Mouse (Mus musculus) cortical plate, adult 2 months (tissue): ENCODE measurements around the gene Dmpk. TPM values are rescaled to one million over a fixed set of nuclear protein-coding genes. Genes with fewer than 3 reads are reported as not detected.
A peak's percentile ranks its signal among the peaks of the same experiment; 100 is the strongest.

ENCODE experiments used
- H3K27ac ChIP-seq: fragments of 200-500 bp; 2 replicates; pipeline ENCODE4 v1.5.1; 2012; ENCODE audit warnings: low read length, control low read depth, inconsistent platforms; ENCODE audit not compliant: insufficient read depth
- H3K4me1 ChIP-seq: fragments of 200-500 bp; 2 replicates; pipeline ENCODE4 v1.6.1; 2011; ENCODE audit warnings: low read length; ENCODE audit not compliant: control insufficient read depth, insufficient read depth
- H3K4me3 ChIP-seq: fragments of 200-500 bp; 2 replicates; pipeline ENCODE4 v1.5.1; 2011; ENCODE audit warnings: mild to moderate bottlenecking, low read length, control low read depth; ENCODE audit not compliant: insufficient read depth
- CTCF ChIP-seq: fragments of 200-500 bp; IDR thresholded peaks from 2 replicates; pipeline ENCODE4 v1.5.1; 2011; ENCODE audit warnings: mild to moderate bottlenecking, control low read depth, low read length; ENCODE audit not compliant: insufficient read depth; ENCODE audit errors: extremely low read depth
- POLR2A ChIP-seq: fragments of 200-500 bp; IDR thresholded peaks from 2 replicates; pipeline ENCODE4 v1.6.1; 2011; ENCODE audit warnings: mild to moderate bottlenecking, low read length, control low read depth; ENCODE audit not compliant: insufficient read depth; ENCODE audit errors: extremely low read depth
- polyA plus RNA-seq: library from polyadenylated mRNA; depleted of rRNA; stranded (reverse); fragments of >200 nt; gene quantifications from 2 replicates; pipeline ENCODE4 v1.2.3, GENCODE M21; 2012

The Dmpk gene
- polyA plus RNA-seq, 1 experiment = 47.6 TPM

- Histone ChIP-seq H3K4me1 (peaks cover 4% of the 10 kb centered on the region), H3K4me3 (peak overlapping the region; percentile 40), H3K27ac (0 out of 2 replicates have a peak overlapping the region, but pooled peaks have one; percentile 1)
- TF ChIP-seq POLR2A (no peak), CTCF (no peak)
Measured at GRCm38 (mm10) chr7:19075231-19075630, 8.4 kb upstream of the Dmpk start.

- TF ChIP-seq CTCF (no peak), POLR2A (0 out of 2 replicates have a peak, but pooled peaks have one; percentile 29)
Measured at GRCm38 (mm10) chr7:19075723-19076585, 7.7 kb upstream of the Dmpk start, which contains the start of gene Dmwd. TSS of gene Dmwd (plus strand) at chr7:19076227.

DNA sequence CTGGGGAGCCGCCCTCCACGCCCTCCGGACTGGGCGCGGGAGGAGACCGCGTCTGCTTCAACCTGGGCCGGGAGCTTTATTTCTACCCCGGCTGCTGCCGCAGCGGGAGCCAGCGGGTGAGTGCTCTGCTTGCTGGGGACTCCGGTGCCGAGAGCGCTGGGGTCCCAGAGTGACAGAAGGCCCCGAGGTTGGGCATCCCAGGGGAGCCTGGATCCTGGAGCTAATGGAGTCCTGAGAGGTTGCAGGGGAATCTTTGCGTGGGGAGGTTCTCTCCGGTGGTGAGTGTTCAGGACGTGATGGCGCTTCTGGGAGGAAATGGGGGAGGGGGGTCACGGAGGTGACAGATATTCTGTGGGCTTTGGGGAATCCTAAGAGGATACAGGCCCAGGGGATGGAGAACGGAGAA, 7.1 kb upstream of the Dmpk start:
- 0 out of 2 replicates have a peak overlapping the region, but pooled peaks have one; percentile 16 for H3K27ac ChIP-seq
- H3K4me3 ChIP-seq = peak overlapping the region; percentile 40
- H3K4me1 ChIP-seq = peaks cover 4% of the 10 kb centered on the region
- TF ChIP-seq CTCF (no peak), POLR2A (no peak)

More at GRCm38 (mm10) chr7:19075723-19076585, 7.7 kb upstream of the Dmpk start, which contains the start of gene Dmwd:
- H3K4me1 ChIP-seq = peaks cover 4% of the 10 kb centered on the region
- H3K27ac ChIP-seq = 0 out of 2 replicates have a peak within 1 kb of the TSS, but pooled peaks have one; percentile 16
- peak within 1 kb of the TSS; percentile 40 for H3K4me3 ChIP-seq

DNA sequence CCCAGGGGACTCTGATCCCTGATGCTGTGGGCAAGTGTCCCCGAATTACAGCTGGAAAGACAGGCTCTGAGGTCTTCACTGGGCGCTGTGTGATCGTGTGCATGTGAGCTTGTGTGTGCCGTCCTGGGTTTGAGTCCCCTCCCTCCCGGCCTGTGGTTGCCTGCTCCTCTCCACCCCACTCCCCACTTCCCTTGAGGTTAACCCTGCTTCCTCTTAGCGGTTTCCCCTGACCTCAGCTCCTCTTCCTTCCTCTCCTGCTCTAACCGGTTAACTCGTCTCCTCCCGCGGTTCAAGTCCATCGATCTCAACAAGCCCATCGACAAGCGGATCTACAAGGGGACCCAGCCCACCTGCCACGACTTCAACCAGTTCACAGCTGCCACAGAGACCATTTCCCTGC, 5.9 kb upstream of the Dmpk start:
- peaks cover 5% of the 10 kb centered on the region for H3K4me1 ChIP-seq
- H3K27ac ChIP-seq = no peak overlapping the region
- no peak overlapping the region for H3K4me3 ChIP-seq
- TF ChIP-seq CTCF = no peak
- no peak for TF ChIP-seq POLR2A

GRCm38 (mm10) chr7:19078732-19079131, 4.9 kb upstream of the Dmpk start:
- Histone ChIP-seq H3K4me1 (peaks cover 6% of the 10 kb centered on the region), H3K4me3 (no peak overlapping the region), H3K27ac (peak overlapping the region; percentile 14; the same call in 1 of the 2 replicates)
- no peak for TF ChIP-seq POLR2A
- no peak for TF ChIP-seq CTCF

GRCm38 (mm10) chr7:19080451-19080950, 3.1 kb upstream of the Dmpk start:
- peak overlapping the region; percentile 45 for H3K27ac ChIP-seq
- TF ChIP-seq POLR2A (0 out of 2 replicates have a peak, but pooled peaks have one; percentile 33), CTCF (no peak)

GRCm38 (mm10) chr7:19082171-19082570, 1.5 kb upstream of the Dmpk start:
- Histone ChIP-seq H3K4me1 (peaks cover 3% of the 10 kb centered on the region; the same call in 1 of the 2 replicates), H3K27ac (no peak overlapping the region), H3K4me3 (no peak overlapping the region)
- no peak for TF ChIP-seq POLR2A
- no peak for TF ChIP-seq CTCF

More at GRCm38 (mm10) chr7:19080451-19080950, 3.1 kb upstream of the Dmpk start:
- Histone ChIP-seq H3K4me1 (peaks cover 3% of the 10 kb centered on the region; the same call in 1 of the 2 replicates), H3K4me3 (no peak overlapping the region)

GRCm38 (mm10) chr7:19083096-19083495, 553 bp upstream of the Dmpk start:
- TF ChIP-seq POLR2A = no peak
- TF ChIP-seq CTCF = no peak
- Histone ChIP-seq H3K4me3 (no peak overlapping the region), H3K4me1 (0 out of 2 replicates have a peak, but pooled peaks cover 2% of the 10 kb centered on the region), H3K27ac (no peak overlapping the region)

- 0 out of 2 replicates have a peak, but pooled peaks cover 2% of the 10 kb centered on the region for H3K4me1 ChIP-seq
- TF ChIP-seq CTCF (no peak), POLR2A (no peak)
- H3K4me3 ChIP-seq = no peak overlapping the region
- no peak overlapping the region for H3K27ac ChIP-seq
Measured at GRCm38 (mm10) chr7:19084277-19084771, 675 bp downstream of the Dmpk start.

DNA sequence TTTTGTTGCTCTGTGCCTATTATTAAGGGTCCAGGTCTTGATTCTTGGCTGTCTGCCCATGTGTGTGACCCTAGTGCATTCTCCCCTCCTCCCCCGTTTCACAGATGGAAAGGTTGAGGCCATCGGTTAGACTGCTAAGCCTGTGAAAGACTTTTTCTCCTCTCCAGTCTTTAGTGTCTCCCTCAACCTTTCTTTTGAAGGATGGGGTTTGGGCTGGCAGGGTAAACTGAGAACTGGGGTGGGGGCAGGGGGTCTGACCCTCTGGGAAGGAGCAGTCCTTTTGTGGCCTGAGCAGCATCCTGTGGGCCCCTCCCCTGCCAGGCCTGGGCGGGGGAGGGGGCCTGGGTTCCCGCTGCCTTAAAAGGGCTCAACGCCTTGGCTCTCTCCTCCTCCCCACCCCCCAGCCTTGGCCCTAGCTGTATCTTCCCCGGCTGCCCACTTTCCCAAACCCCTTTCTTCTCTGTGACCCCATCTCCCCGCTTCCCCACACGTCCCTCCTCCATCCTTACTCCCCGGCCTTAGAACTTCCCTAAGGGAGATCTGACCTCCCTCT, 1.3 kb downstream of the Dmpk start:
- Histone ChIP-seq H3K27ac (no peak overlapping the region), H3K4me3 (no peak overlapping the region), H3K4me1 (0 out of 2 replicates have a peak, but pooled peaks cover 2% of the 10 kb centered on the region)
- no peak for TF ChIP-seq POLR2A
- TF ChIP-seq CTCF = no peak
